Mouse (Mus musculus) left cerebral cortex, postnatal 14 days (tissue): ENCODE data around the gene Gm17359. TPM values are rescaled to one million over a fixed set of nuclear protein-coding genes. Genes with fewer than 3 reads are reported as not detected.

Source experiments
- DNase-seq, 2 experiments: peaks; one replicate each; pipeline ENCODE4 v3.0.0; 2021 to 2022; ENCODE audit warnings: low spot score in 2 of 2, mixed read lengths in 1 of 2
- intact Hi-C: fragments of 180-260 bp; cut with DNase I; formaldehyde crosslinking; loops from one replicate; pipeline ENCODE4 v1.15.1; 2025
- total RNA-seq, 2 experiments: library from RNA; stranded (reverse); gene quantifications; 2 replicates each; pipeline ENCODE4 v1.2.3; 2021

Gene Gm17359
- total RNA-seq, 2 experiments from 2014 or later = not detected

DNA sequence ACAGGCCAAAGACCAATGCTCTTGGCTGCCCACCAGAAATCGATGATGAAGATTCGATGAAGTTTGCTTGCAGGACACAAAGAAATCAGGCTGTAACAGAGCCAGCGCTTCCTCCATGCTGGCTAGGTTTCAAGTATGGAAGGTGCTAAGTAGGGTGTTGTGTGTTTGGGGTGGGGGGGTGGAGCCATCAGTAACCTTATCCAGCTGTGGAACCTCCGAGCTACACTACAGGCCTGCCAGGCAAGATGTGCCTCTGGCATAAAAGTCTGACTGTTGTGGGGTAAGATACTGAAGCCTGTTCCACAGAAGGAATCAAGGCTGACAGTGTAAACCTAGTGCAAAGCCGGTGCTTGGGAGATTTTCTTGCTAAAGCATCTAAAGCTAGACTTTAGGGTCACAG is 112.0 kb downstream of the Gm17359 start:
- intact Hi-C loops = no loop called here
- DNase-seq = no peak

DNA sequence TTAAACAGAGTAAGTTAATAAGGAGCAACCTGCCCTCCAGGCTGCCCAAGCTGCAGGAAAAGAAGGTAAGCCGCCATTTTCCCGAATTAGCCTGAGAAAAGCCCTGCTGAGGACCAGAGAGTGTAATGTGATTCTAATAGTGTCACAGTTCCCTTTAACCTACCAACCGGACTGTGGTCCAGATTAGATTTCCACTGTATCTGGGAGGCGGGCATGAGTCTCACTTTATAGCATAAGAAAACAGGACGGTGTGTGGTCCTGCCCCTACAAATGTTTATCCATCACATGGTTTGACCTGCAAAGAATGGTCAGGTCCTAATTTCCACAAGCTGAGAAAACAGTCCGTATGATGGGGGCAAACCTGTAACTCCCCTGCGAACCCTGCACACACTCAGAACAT is 112.9 kb downstream of the Gm17359 start:
- DNase-seq = no peak
- intact Hi-C loops = no loop called here

DNA sequence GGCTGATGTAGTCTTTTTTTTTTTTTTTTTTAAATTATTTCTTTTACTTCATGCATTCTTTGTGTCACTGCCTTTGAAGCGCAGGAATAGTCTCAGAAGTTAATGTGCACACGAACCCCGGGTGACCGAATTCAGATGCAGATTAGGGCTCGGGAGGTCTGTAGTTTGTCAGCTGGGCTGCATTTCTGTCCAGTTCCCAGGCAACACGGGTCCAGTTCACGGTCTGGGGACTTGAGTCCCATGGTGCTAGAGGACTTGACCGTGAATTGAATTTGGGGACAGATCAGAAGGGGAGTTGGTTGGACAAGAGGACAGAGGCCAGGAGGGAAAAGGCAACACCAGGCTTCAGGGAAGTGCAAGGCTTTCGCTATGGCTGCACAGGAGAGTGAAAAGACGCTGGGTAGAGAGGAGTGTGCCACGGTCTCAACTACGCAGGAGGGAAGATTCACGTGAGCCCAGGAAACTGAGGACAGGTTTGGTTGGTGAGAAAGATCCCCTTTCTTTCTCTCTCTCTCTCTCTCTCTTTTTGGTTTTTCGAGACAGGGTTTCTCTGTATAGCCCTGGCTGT is 116.3 kb downstream of the Gm17359 start:
- DNase-seq = no peak
- intact Hi-C loops = no loop called here

DNA sequence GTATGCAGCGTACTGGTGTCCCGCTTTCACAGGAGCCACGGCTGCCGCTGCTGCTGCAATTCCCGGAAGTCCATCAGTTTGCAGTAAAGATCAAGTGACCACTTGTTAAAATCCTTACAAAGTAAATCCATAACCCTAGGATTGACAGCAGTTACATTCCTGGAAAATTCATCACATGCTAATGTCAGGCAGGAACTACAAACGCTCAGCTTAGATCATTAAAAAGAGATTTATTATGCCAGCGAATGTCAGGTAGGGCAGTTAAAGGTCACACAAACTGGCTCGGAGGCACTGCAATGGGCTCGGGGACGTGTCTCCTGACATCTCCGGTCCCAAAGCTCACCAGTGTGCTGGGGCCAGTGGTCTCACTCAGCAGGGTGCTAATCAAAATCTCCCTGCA is 119.3 kb downstream of the Gm17359 start:
- no peak for DNase-seq
- intact Hi-C loops = no loop called here

DNA sequence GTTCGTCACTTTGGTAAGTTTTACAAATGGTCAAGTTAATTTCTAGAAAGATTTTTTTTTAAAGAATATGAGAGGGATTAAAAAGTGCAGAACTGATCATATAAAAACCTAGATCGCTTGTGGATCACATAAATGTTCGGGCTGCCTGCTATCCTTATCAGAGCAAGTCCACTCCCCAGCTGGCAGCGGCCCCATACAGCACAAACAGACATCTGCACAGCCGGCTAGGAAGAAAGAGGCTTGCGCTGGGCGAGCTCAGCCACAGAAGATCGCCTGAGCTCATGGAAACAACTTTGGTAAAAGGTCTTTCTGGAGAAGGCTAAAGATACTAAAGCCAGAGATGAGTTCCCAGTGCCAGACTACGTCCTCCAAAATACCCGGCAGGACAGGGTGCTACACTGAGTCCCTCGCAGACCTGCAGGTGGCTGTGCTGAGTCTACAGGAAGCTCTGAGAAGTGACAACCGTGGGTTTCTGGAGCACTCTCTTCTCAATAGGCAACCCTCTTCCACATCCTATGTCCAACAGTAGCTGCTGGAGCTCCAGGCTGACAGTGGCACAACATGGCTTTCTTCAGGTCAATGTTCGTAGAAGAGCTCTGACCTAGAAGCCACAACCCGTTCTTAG is 122.3 kb downstream of the Gm17359 start:
- DNase-seq = no peak
- intact Hi-C loops = no loop called here

DNA sequence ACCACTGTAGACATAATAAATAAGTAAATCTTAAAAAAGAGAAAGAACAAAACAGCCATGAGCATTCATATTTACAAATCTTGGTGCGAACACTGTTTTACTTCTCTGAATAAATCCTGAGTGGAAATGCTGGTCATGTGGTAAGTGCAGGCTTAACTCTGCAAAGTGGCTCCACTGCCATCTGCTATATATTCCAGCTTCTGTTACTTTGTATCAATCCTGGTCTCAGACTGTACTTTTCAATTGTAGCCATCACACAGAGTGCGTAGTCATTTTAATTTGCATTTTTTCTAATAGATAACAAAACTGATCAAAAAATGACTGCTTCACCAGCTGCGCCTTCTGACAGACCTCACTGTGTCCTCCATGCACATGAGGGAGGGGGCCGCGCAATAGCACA is 133.0 kb downstream of the Gm17359 start:
- peak in 1 of 2 experiments; percentile 26 for DNase-seq
- intact Hi-C loops = no loop called here

DNA sequence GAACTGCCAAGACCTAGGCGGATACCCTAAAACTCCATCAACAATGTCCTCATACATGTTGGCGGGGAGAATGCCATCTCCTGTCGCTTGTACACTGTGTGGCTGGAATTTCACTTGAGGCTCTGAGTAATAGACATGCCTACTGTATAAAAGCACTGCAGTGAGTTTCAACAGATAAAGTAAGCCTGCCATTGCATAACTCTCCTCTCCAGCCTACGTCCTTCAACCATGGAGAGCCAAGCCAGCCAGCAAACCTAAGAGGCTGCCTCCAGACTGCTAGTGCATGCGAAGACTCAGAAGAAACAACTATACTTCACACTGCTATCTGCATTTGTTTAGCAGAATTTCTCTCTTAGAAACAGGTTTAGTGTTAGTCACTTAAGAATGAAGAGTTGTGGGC is 135.9 kb downstream of the Gm17359 start:
- intact Hi-C loops = no loop called here
- DNase-seq = no peak

DNA sequence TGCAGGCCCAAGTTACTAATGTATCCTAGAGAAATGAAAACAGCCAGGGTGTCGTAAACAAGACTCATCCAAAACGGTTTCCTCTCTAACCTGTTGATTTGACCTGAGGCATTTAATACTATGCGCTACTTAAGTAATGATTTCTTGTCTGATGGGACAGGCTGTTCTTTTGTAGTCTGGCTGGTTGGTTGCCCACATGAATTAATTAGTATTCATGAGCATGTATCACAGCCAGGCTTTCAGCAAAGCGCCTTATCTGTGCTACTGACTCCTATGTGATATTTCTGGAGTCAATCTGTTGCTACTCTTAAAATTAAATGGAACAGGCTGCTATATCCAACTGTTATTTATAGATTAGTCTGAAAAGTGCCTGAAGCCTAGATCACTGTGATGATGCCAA is 138.4 kb downstream of the Gm17359 start:
- intact Hi-C loops = loop anchor here (5.0 kb wide), 2 partner anchors 188 to 273 kb away; partner anchors contain the start of gene Rapgef2

DNA sequence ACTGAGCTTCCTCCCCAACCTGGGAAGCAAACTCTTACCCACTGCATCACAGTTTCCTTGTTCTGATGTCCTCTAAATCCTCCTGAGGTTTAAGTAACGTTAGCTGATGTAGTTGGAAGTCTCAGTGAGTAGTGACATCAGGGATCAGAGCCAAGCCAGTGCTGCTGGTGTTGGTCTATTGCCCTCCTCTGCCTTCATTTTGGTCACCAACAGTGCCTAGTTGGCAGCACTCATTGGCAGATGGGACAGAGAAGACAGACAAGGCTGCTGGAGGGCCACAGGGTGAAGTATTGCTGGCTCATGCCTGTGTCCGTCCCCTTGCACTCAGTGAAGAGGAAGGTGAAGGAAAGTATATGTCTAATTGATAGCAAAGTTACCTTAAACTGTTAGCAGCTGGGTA is 139.5 kb downstream of the Gm17359 start:
- intact Hi-C loops = loop anchor here (5.0 kb wide), 2 partner anchors 189 to 274 kb away; partner anchors contain the start of gene Rapgef2

More for the DNA sequence above, 138.4 kb downstream of the Gm17359 start:
- peak; percentile 53 to 83 for DNase-seq

DNA sequence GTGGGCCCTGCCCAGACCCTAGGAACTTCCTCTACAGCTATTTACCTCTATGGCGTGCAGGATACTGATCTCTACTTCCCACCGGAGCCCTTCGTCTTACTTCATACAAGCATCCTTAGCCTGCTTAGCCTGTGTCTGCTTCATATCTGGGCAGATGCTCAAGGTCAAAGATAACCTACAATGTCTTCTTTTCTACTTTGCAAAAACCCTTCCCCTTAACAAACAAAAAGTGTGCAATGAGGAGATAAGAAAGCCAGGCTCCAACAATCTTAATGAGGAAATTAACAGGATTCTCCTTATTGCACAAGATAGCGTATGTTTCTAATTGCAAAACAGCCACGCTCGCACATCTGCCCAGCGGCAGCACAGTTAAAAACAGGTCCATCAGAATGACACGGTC is 141.9 kb downstream of the Gm17359 start:
- intact Hi-C loops = loop anchor here (5.0 kb wide), 2 partner anchors 191 to 276 kb away; partner anchors contain the start of gene Rapgef2
- no peak for DNase-seq

More for the DNA sequence above, 139.5 kb downstream of the Gm17359 start:
- DNase-seq = no peak

DNA sequence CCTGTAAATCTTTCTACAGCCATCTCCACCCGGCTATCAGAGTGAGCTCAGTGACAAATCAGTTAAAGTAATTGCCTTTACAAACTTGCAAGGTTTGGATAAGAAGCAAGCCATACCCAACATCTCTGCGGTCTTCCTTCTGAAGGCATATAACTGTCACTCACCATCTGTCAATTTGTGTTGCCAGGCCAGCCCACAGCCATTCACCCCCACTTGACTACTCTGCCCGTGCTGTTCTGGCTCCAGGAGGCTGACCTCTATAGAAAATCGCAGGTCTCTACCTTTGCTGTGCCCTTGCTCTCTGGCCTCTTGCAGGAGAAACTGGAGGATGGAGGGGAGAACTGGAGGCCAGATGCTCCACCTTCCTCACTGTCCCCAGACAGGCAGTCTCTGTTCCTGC is 142.4 kb downstream of the Gm17359 start:
- intact Hi-C loops = loop anchor here (5.0 kb wide), 2 partner anchors 192 to 277 kb away; partner anchors contain the start of gene Rapgef2
- DNase-seq = no peak

DNA sequence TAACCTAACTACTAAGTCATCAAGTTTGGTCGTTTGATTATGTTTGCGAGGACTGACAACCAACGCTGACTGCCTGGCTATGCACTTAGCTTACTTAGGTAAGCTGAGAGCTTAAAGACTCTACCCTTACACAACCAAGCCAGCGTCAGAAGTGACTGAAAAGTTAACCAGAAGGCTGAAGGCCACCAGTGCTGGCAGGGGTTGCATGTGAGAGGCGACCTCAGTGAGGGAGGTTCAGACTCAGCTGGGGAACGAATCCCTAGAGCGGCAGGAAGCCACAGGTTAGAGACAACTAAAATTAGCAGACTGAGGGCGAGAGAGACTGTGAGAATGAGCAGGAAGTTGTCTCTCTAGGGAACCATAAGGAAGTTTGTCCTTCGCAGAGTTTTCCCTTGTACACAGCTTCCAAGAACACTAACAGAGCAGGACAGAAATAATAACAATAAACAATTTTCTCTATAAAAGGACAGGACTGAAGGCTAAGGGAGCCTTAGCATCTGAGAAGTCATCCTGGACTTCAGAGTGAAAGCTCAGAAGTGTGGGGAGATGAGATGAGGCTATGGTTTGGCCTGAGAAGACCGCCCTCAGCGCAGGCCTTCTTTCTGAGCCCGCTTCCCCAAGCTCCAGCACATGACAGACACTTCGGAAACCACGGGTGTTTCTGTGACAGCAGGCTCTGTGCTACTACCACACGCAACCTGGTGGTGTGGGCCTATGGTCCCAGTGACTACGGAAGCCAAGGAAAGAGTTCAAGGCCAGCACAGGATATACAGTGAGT is 148.0 kb downstream of the Gm17359 start:
- DNase-seq = no peak
- intact Hi-C loops = no loop called here

DNA sequence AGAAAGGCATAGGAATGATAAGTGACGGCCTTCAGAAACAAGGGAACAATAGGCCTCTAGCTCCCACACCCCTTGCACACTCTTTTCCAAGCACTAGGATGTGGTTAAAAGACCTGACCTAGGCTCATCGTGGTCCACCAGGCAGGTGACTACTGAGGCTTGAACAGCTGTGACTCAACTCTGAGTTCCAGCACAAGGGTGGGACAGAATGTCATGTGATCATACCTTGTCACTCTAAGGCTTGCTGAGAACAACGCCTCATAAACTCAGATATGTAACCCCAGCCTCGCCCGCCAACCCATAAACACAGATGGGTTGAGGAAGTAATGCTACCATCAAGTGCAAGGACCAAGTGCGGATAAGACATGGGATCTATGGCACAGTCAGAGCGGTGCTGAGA is 151.6 kb downstream of the Gm17359 start:
- intact Hi-C loops = no loop called here
- DNase-seq = no peak

DNA sequence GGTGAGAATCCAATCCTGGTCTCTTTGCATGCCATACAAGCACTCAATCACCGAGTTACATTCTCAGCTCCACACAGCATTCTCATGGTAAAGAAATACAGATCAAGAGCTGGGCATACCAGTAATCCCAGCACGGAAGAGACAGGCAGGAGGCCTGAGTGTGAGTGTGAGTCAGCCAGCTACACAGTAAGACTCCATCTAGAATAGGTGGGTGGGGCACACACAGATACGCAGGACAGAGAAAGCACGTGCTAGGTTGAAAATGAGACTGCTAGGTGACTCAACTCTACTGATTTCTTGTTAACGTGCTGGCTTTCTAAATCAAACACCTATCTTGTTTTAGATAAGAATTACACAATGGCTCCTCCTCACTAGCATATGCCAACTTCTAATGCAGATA is 153.6 kb downstream of the Gm17359 start:
- DNase-seq = no peak
- intact Hi-C loops = loop anchor here (5.0 to 10.0 kb wide), 2 partner anchors 268 to 535 kb away; no protein-coding TSS in a partner anchor

DNA sequence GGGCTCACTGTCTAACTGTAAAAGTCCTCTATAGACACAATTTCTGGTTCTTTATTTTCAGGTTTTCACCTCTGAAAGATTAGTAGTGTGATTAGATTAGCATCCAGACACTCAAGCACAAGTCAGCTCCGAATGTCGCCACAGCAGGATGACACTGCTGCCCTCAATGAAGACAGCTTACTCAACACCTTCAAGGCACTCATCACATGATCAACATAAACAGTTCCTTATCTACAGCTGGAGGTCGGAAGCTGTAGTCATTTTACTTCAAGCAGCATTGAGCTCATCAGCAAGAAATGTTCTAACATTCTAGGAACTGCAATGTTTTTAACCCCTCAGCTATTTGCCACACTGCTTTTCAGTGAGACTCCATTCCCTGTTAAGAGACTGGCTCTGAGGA is 155.2 kb downstream of the Gm17359 start:
- intact Hi-C loops = loop anchor here (5.0 to 10.0 kb wide), 2 partner anchors 269 to 537 kb away; no protein-coding TSS in a partner anchor
- DNase-seq = no peak

DNA sequence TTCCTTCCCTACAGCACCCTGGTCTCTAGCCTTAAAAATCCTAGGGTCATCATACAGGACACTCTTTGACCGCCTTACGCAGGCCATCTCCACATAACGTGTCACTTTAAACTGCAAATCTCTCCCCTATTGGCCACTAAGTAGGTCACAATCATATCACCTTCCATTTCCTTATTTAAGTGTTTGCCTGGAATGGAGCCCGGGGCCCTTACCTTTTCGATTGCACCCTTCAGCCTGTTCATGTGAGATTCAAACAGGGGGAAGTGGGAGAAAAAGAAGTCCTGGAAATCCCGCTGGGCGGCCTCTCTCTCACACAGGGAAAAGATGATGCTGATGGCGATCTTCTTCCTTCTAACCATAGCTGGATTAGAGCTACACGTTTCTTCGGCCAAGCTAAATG is 156.6 kb downstream of the Gm17359 start:
- intact Hi-C loops = loop anchor here (5.0 to 10.0 kb wide), 2 partner anchors 271 to 538 kb away; no protein-coding TSS in a partner anchor
- no peak for DNase-seq

DNA sequence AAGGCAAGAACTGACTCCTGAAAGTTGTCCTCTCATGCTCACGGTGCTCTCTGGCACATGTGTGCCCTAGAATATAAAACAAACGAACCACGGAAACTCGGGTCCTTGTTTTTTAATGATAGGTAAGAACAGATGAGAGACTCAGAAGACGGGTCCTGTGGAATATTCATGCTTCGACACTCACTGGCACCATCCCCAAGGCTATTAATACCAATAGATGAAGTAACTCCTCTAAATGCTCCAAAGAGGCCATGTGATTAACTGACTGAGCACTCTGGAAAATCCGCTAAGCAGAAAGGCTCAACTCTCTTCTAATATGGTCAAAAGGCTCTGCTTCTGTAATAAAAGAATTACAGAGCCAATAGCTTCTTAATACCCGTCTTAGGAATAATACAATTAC is 157.6 kb downstream of the Gm17359 start:
- no peak for DNase-seq
- intact Hi-C loops = loop anchor here (5.0 to 10.0 kb wide), 2 partner anchors 272 to 539 kb away; no protein-coding TSS in a partner anchor

DNA sequence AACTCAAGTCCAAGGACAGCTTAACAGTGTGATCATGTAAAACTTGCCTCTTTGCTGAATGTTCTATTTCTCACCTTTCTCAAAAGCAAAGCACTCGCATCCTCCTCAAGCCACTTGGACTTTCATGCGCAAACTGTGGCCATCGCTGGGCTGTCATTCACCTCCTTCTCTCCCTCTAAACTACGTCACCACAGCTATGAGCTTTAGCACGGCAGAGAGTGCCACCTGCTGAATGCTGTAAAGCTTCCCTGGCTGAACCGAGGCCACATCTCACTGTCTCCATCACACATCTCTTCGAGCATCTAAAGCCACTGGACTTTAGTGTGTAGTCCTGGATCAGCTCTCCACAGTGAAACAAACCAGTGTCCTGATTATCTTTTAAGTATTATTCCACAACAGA is 158.7 kb downstream of the Gm17359 start:
- DNase-seq = peak; percentile 43 to 58
- intact Hi-C loops = loop anchor here (5.0 to 10.0 kb wide), 2 partner anchors 293 to 540 kb away; no protein-coding TSS in a partner anchor

DNA sequence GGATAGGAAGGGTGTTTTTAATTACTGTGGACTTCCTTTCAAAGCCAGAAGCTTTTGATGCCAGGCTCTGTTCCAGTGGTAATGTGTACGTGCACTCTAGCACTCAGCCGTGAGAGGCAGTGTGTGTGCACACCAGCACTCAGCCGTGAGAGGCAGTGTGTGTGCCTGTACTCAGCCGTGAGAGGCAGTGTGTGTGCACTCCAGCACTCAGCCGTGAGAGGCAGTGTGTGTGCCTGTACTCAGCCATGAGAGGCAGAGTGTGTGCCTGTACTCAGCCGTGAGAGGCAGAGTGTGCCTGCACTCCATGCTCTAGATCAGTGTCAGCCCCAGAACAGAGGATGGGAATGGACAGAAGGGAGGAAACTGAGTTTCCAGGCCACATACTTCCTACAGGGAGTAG is 160.2 kb downstream of the Gm17359 start:
- intact Hi-C loops = loop anchor here (5.0 to 10.0 kb wide), 2 partner anchors 294 to 542 kb away; no protein-coding TSS in a partner anchor
- DNase-seq = no peak

DNA sequence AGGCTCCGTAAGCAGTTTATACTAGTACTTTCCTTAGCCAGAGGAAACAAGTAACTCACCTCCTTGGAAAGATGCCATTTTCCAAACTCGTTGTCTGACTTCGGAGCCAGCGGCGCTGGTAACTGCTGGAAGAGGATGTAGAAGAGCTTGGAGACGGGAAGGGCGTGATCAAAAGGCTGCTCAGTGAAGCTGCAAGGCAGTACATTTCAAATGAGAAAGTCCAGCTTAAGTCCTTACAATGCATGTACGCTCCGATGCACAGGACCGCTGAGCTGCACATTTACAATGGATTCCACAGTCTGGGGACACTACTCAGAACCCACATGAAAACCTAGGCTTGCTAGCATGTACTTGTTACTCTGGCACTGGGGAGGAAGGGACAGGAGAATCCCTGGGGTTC is 163.8 kb downstream of the Gm17359 start:
- no peak for DNase-seq
- intact Hi-C loops = loop anchor here (5.0 kb wide), 1 partner anchor 87 kb away; no protein-coding TSS in a partner anchor
